Mouse (Mus musculus) stomach, postnatal 0 days (tissue): ENCODE measurements around the gene Qk. TPM values are rescaled to one million over a fixed set of nuclear protein-coding genes. Genes with fewer than 3 reads are reported as not detected.

ENCODE experiments used
- ATAC-seq: fragments of 200-750 bp; cut with Nextera tagmentation; 2 replicates; pipeline ENCODE4 v1.8.0; 2017; ENCODE audit not compliant: low FRiP score, low TSS enrichment
- DNase-seq: peaks from one replicate; pipeline ENCODE4 v3.0.0-alpha.2; 2016; ENCODE audit warnings: low spot score
- H3K27ac ChIP-seq: fragments of 300-500 bp; sonication (generic); replicated peaks from 2 replicates; pipeline ENCODE4 v1.5.1; 2014; ENCODE audit warnings: mild to moderate bottlenecking, control low read depth
- H3K27me3 ChIP-seq: fragments of 300-500 bp; sonication (generic); 2 replicates; pipeline ENCODE4 v1.6.1; 2014; ENCODE audit warnings: low read length; ENCODE audit not compliant: control insufficient read depth, insufficient read depth
- H3K36me3 ChIP-seq: fragments of 300-500 bp; sonication (generic); 2 replicates; pipeline ENCODE4 v1.6.1; 2014; ENCODE audit warnings: low read length, mixed read lengths; ENCODE audit not compliant: control insufficient read depth, insufficient read depth
- H3K4me1 ChIP-seq: fragments of 300-500 bp; sonication (generic); replicated peaks from 2 replicates; pipeline ENCODE4 v1.6.1; 2014; ENCODE audit warnings: antibody characterized with exemption; ENCODE audit not compliant: control insufficient read depth, insufficient read depth
- H3K4me2 ChIP-seq: fragments of 300-500 bp; sonication (generic); replicated peaks from 2 replicates; pipeline ENCODE4 v1.6.1; 2014; ENCODE audit warnings: low read depth, mild to moderate bottlenecking, control low read depth, moderate library complexity
- H3K4me3 ChIP-seq: fragments of 300-500 bp; sonication (generic); 2 replicates; pipeline ENCODE4 v1.5.1; 2014; ENCODE audit warnings: low read depth, low read length, control low read depth
- H3K9ac ChIP-seq: fragments of 300-500 bp; sonication (generic); 2 replicates; pipeline ENCODE4 v1.6.1; 2014; ENCODE audit warnings: mild to moderate bottlenecking, low read length, control low read depth, mixed read lengths
- H3K9me3 ChIP-seq: fragments of 300-500 bp; sonication (generic); 2 replicates; pipeline ENCODE4 v1.6.1; 2016; ENCODE audit warnings: low read length; ENCODE audit not compliant: control insufficient read depth
- CTCF ChIP-seq: IDR thresholded peaks from 2 replicates; pipeline ENCODE4 v1.5.1; 2016; ENCODE audit warnings: antibody characterized with exemption, low read depth, mild to moderate bottlenecking, moderate library complexity
- EP300 ChIP-seq: optimal IDR thresholded peaks from 2 replicates; pipeline ENCODE3; 2016; ENCODE audit warnings: antibody characterized with exemption
- WGBS: fragments of 180-500 bp; shearing (Covaris S2); extraction: QIAGEN DNeasy Blood & Tissue Kit; methylation state at CpG from one replicate; pipeline ENCODE4 v1.1.7; 2014; 5-methylcytosine and 5-hydroxymethylcytosine counted together
- polyA plus RNA-seq: library from polyadenylated mRNA; unstranded; fragments of >200 nt; fragmentation: Nextera tagmentation; extraction: Ambion mirVana; gene quantifications from 2 replicates; pipeline ENCODE4 v1.2.1, GENCODE M21; 2015

Gene Qk
- polyA plus RNA-seq, 1 experiment from 2014 or later, result 9.7 TPM

DNA sequence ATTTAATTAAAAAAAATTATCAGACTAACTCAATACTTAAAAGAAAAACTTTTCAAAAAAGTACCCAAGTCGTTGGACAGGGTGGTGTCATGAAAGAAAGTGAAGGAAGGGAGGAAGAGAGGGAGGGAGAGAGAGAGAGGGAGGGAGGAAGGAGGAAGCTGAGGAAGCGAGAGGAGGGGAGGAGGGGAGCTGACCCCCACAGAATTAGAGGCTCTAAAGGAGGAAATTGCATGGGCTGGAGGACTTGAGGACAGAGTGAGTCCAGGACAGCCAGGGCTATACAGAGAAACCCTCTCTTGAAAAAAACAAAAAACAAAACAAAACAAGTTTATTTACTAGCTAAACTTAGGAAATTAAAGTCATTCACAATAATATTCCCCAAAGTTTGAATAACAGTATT lies 27.1 kb downstream of the Qk start:
- Histone ChIP-seq H3K27ac (no peak overlapping the region), H3K4me2 (no peak overlapping the region), H3K36me3 (no peaks in the 10 kb centered on the region), H3K4me3 (no peak overlapping the region), H3K4me1 (no peaks in the 10 kb centered on the region), H3K9ac (no peak overlapping the region), H3K9me3 (no peaks in the 10 kb centered on the region), H3K27me3 (no peaks in the 10 kb centered on the region)
- DNase-seq (no peak), ATAC-seq (no peak)
- TF ChIP-seq EP300 (no peak), CTCF (no peak)
- WGBS, result 69% methylated on average over 2 of the region's 2 CpGs

DNA sequence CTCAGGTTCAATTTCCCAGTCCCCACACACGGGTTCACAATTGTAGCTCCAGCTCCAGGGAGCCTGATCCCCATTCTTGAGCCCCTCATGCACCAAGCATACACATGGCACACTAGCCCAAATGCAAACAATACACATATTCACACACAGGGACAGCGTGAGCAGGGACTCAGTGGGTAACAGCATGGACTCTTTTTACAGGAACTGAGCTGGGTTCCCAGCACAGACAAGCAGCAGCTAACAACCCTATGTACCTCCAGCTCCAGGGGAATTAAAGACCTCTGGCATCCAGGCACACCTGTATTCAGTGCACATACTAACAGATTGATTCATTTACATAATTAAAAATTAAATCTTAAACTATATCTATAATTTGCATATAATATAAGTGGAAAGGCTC lies 34.9 kb downstream of the Qk start:
- no peaks in the 10 kb centered on the region for H3K36me3 ChIP-seq
- no peak overlapping the region for H3K27ac ChIP-seq
- 68% methylated on average over 2 of the region's 2 CpGs for WGBS
- ATAC-seq (no peak), DNase-seq (no peak)
- no peak overlapping the region for H3K4me3 ChIP-seq
- H3K27me3 ChIP-seq, result no peaks in the 10 kb centered on the region
- H3K4me2 ChIP-seq, result no peak overlapping the region
- no peak overlapping the region for H3K9ac ChIP-seq
- TF ChIP-seq CTCF (no peak), EP300 (no peak)
- H3K9me3 ChIP-seq, result no peaks in the 10 kb centered on the region
- no peaks in the 10 kb centered on the region for H3K4me1 ChIP-seq

DNA sequence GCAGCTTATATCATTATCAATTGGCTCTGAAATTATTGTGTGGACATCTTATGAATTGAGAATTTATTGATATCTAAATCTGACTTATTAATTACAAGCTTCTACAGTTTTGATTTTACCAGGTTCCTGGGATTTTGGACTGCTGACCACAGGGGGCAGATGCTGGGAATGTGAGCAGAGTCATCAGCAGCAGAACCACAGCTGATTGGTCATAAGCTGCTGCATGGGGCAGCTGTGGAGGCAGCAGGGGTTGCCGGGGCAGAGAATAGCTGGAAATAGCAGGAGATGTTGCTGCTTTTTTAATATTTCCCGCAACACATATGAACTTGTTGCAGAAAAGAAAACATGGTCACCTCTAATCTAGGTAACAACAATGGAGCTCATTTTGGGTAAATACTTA lies 40.1 kb downstream of the Qk start:
- Histone ChIP-seq H3K27me3 (no peaks in the 10 kb centered on the region), H3K9ac (no peak overlapping the region), H3K4me1 (no peaks in the 10 kb centered on the region), H3K4me2 (no peak overlapping the region), H3K9me3 (no peaks in the 10 kb centered on the region), H3K27ac (no peak overlapping the region), H3K4me3 (no peak overlapping the region), H3K36me3 (no peaks in the 10 kb centered on the region)
- WGBS, result 91% methylated on average over 2 of the region's 2 CpGs
- TF ChIP-seq EP300 (no peak), CTCF (peak; percentile 16; the same call in 1 of the 2 replicates)
- no peak for ATAC-seq
- no peak for DNase-seq

DNA sequence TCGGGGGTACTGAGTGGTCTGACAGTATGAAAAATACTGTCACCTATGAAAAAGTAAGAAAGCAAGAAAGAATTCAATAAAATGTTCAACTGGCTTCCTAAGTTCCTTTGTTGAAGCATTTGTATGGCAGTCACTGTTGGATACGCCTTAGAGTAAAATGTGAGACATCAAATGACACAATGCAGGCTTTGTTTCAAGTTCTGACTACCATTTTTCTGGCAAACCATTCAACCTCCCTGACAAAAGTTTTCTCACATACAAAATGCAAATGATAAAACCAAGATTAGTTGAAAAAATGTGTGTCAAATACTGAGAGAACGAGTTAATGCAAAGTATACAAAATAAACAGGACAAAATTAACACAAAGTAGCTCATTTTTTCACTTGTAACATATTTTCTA lies 50.1 kb downstream of the Qk start:
- DNase-seq (no peak), ATAC-seq (no peak)
- no peak overlapping the region for H3K9ac ChIP-seq
- no peaks in the 10 kb centered on the region for H3K4me1 ChIP-seq
- no peaks in the 10 kb centered on the region for H3K27me3 ChIP-seq
- peaks cover 2% of the 10 kb centered on the region; the same call in 1 of the 2 replicates for H3K36me3 ChIP-seq
- WGBS, result 64% methylated on average over 3 of the region's 3 CpGs
- no peaks in the 10 kb centered on the region for H3K9me3 ChIP-seq
- no peak overlapping the region for H3K4me3 ChIP-seq
- TF ChIP-seq CTCF, result no peak
- no peak for TF ChIP-seq EP300
- no peak overlapping the region for H3K27ac ChIP-seq
- H3K4me2 ChIP-seq, result no peak overlapping the region

DNA sequence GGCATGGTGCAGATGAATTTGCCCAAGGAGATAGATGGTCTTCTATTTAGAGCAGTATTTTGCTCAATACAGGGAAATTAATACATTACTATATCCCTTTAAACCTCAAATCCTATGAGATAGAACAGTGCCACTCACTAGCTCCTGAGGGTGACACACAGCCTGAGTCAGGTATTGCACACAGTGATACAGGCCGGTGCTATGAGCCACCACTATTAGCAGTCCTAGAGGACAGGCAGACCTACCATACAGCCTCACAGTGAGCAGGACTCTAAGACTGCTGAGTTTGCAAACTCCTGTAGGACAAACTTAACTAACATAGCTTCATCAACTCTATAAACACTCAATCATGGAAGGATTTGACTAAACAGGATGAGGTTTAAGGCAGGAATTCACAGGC lies 51.2 kb downstream of the Qk start:
- TF ChIP-seq CTCF (no peak), EP300 (no peak)
- Histone ChIP-seq H3K4me2 (no peak overlapping the region), H3K36me3 (peaks cover under 1% of the 10 kb centered on the region; the same call in 1 of the 2 replicates), H3K9me3 (no peaks in the 10 kb centered on the region), H3K4me3 (no peak overlapping the region), H3K4me1 (no peaks in the 10 kb centered on the region), H3K9ac (no peak overlapping the region), H3K27ac (no peak overlapping the region), H3K27me3 (no peaks in the 10 kb centered on the region)
- WGBS, result 90% methylated on average over 1 of the region's 1 CpGs
- ATAC-seq (no peak), DNase-seq (no peak)

DNA sequence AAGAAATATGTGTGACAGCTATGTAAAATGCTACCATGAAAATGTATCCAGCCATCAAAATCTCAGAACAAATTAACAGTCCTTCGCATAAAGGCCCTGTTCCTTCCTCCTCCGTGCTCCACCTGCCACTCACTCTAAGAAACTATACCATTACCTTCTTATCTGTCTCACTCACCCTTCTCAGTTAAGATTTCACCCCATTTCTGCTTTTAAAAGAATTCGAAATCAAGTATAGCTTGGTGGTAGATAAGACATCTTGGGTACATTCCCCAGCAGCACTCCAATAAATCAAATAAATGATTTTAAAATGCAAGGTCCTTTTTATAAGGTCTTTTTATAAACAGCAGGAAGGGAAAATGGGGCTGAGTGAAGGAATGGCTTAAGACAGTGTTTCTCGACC lies 53.4 kb downstream of the Qk start:
- no peak overlapping the region for H3K4me3 ChIP-seq
- no peaks in the 10 kb centered on the region for H3K4me1 ChIP-seq
- no peak for ATAC-seq
- no peak overlapping the region for H3K9ac ChIP-seq
- no peaks in the 10 kb centered on the region for H3K27me3 ChIP-seq
- WGBS, result 62% methylated on average over 4 of the region's 4 CpGs
- no peaks in the 10 kb centered on the region for H3K9me3 ChIP-seq
- no peak for TF ChIP-seq CTCF
- TF ChIP-seq EP300, result no peak
- H3K36me3 ChIP-seq, result no peaks in the 10 kb centered on the region
- DNase-seq, result no peak
- no peak overlapping the region for H3K4me2 ChIP-seq
- H3K27ac ChIP-seq, result no peak overlapping the region
